Mouse (Mus musculus): ENCODE measurements at regions not wholly inside any gene's neighbourhood (a gene's known extent, or its start where the extent isn't known, plus 50 kb on each side); places are given as distances from the start of the nearest gene placed in this dataset.

DNA sequence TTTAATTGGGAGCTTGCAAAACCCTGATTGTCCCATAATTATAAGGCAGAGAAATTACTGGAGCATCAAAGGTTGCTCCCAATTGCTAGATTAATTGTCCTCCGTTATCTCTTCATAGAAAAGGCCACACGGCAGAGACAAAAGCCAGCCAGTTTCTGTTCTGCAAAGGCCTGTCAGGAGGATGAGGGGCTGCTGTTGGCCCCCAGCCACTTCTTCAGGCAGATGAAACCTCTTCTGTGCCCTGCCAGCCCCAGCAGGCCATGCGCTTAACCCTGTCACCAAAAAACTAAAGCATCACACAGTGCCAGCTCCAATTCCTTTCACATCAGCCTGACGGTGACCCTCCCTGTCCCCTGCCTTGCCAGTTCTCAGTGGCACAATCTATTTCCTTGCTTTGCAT is 192.1 kb upstream of the Zmiz1 start:
- H3K9me3 ChIP-seq (ENCODE audit: low read length) = no peaks in the 10 kb centered on the region
- no peak overlapping the region for H3K4me3 ChIP-seq (replicated peaks; ENCODE audit: low read length)
- H3K27me3 ChIP-seq (ENCODE audit: insufficient read depth, low read length) = peaks cover 41% of the 10 kb centered on the region
- H3K36me3 ChIP-seq (ENCODE audit: insufficient read depth, low read length) = no peaks in the 10 kb centered on the region
- no peak for TF ChIP-seq POU5F1 (IDR thresholded peaks at IDR 0.05; ENCODE audit: borderline replicate concordance, low read length)
- TF ChIP-seq NANOG (IDR thresholded peaks at IDR 0.05; ENCODE audit: borderline replicate concordance, low read length) = no peak
- no peak for TF ChIP-seq CTCF (conservative IDR thresholded peaks at IDR 0.05; ENCODE audit: low read length)
- 0 out of 2 replicates have a peak, but pooled peaks cover 3% of the 10 kb centered on the region for H3K4me1 ChIP-seq (replicated peaks; ENCODE audit: low read depth, low read length)

DNA sequence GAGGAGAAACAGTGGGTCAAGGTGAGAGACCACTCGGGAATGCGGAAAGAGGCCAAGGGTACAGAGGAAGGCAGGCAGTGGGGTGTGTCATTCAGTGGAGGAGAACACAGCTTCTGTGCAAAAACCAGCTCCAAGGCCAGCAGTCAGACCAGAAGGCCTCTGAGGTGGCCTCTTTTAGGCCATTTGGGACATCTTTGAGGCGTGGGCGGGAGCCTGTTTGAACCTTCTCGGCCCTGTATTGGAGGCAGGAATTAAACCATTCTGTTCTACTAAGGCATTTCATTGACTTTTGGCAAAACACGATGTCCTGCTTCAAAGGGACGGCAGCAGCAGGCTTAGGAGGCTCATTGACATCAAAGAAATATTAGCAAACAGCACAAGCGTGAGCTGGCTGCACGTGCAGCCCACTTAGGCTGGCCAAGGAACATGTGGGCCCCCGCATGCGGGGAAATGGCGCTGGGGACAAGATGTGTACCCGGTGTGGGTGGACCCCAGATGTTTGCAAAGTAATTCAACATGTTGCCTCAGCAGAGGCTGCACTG is 190.8 kb upstream of the Zmiz1 start:
- Histone ChIP-seq H3K4me3 (replicated peaks; ENCODE audit: low read length) (no peak overlapping the region), H3K9me3 (ENCODE audit: low read length) (no peaks in the 10 kb centered on the region), H3K36me3 (ENCODE audit: insufficient read depth, low read length) (no peaks in the 10 kb centered on the region), H3K27me3 (ENCODE audit: insufficient read depth, low read length) (peaks cover 48% of the 10 kb centered on the region), H3K4me1 (replicated peaks; ENCODE audit: low read depth, low read length) (0 out of 2 replicates have a peak, but pooled peaks cover 3% of the 10 kb centered on the region)
- TF ChIP-seq CTCF (conservative IDR thresholded peaks at IDR 0.05; ENCODE audit: low read length) = no peak
- TF ChIP-seq NANOG (IDR thresholded peaks at IDR 0.05; ENCODE audit: borderline replicate concordance, low read length) = no peak

- Histone ChIP-seq H3K9me3 (ENCODE audit: low read length) (no peaks in the 10 kb centered on the region), H3K36me3 (ENCODE audit: insufficient read depth, low read length) (no peaks in the 10 kb centered on the region), H3K4me1 (replicated peaks; ENCODE audit: low read depth, low read length) (0 out of 2 replicates have a peak, but pooled peaks cover 3% of the 10 kb centered on the region), H3K27me3 (ENCODE audit: insufficient read depth, low read length) (peaks cover 63% of the 10 kb centered on the region), H3K4me3 (replicated peaks; ENCODE audit: low read length) (no peak overlapping the region)
- no peak for TF ChIP-seq POU5F1 (IDR thresholded peaks at IDR 0.05; ENCODE audit: borderline replicate concordance, low read length)
- TF ChIP-seq CTCF (conservative IDR thresholded peaks at IDR 0.05; ENCODE audit: low read length) = no peak
- TF ChIP-seq NANOG (IDR thresholded peaks at IDR 0.05; ENCODE audit: borderline replicate concordance, low read length) = no peak
These were observed 188.6 kb upstream of the Zmiz1 start for GRCm38 (mm10) chr14:25270227-25270876.

GRCm38 (mm10) chr14:25272366-25273156 is 186.4 kb upstream of the Zmiz1 start:
- no peak for TF ChIP-seq NANOG (IDR thresholded peaks at IDR 0.05; ENCODE audit: borderline replicate concordance, low read length)
- TF ChIP-seq CTCF (conservative IDR thresholded peaks at IDR 0.05; ENCODE audit: low read length) = no peak
- no peak for TF ChIP-seq POU5F1 (IDR thresholded peaks at IDR 0.05; ENCODE audit: borderline replicate concordance, low read length)
- Histone ChIP-seq H3K4me3 (replicated peaks; ENCODE audit: low read length) (no peak overlapping the region), H3K4me1 (replicated peaks; ENCODE audit: low read depth, low read length) (0 out of 2 replicates have a peak, but pooled peaks cover 3% of the 10 kb centered on the region), H3K9me3 (ENCODE audit: low read length) (no peaks in the 10 kb centered on the region), H3K36me3 (ENCODE audit: insufficient read depth, low read length) (no peaks in the 10 kb centered on the region), H3K27me3 (ENCODE audit: insufficient read depth, low read length) (peaks cover 72% of the 10 kb centered on the region)

DNA sequence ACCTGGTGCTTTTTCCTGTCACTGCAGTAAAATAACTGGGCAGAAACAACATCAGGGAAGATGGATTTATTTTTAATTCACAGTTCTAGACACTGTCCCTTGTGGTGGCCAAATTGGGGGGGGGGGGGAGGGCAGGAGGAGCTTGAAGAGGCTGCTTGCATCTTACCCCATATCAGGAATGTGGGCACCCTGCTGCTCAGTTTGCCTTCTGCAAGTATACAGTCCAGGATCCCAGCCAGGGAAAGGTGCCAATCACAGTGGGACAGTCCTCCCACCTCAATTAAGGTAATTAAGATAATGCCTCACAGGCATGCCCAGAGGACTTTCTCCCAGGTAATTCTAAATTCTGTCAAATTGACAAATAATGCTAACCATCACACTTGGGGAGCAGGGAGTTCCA is 179.2 kb upstream of the Zmiz1 start:
- Histone ChIP-seq H3K4me3 (replicated peaks; ENCODE audit: low read length) (no peak overlapping the region), H3K36me3 (ENCODE audit: insufficient read depth, low read length) (no peaks in the 10 kb centered on the region), H3K9me3 (ENCODE audit: low read length) (no peaks in the 10 kb centered on the region), H3K27me3 (ENCODE audit: insufficient read depth, low read length) (peaks cover 48% of the 10 kb centered on the region), H3K4me1 (replicated peaks; ENCODE audit: low read depth, low read length) (no peaks in the 10 kb centered on the region)
- no peak for TF ChIP-seq CTCF (conservative IDR thresholded peaks at IDR 0.05; ENCODE audit: low read length)
- no peak for TF ChIP-seq POU5F1 (IDR thresholded peaks at IDR 0.05; ENCODE audit: borderline replicate concordance, low read length)
- no peak for TF ChIP-seq NANOG (IDR thresholded peaks at IDR 0.05; ENCODE audit: borderline replicate concordance, low read length)

DNA sequence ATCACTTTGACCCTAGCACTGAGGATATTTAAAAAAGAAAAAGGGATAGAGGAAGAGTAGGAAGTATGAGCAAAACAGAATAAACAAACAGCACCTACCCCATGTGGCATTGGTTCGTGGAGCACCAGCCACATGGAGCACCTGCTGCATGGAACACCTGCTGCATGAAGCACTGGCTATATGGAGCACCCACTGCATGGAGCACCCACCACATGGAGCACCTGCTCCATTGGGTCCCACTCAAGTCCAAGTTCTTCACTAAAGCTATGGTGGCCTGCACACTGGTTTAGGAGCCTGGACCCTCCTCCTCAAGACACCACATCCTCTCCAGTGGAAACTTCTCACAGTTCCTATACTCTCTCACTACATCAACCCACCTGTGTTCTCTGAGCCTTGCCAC is 166.4 kb upstream of the Zmiz1 start:
- Histone ChIP-seq H3K4me3 (replicated peaks; ENCODE audit: low read length) (no peak overlapping the region), H3K27me3 (ENCODE audit: insufficient read depth, low read length) (peaks cover 6% of the 10 kb centered on the region; the same call in 1 of the 2 replicates), H3K36me3 (ENCODE audit: insufficient read depth, low read length) (no peaks in the 10 kb centered on the region), H3K9me3 (ENCODE audit: low read length) (no peaks in the 10 kb centered on the region), H3K4me1 (replicated peaks; ENCODE audit: low read depth, low read length) (no peaks in the 10 kb centered on the region)
- TF ChIP-seq NANOG (IDR thresholded peaks at IDR 0.05; ENCODE audit: borderline replicate concordance, low read length) = no peak
- no peak for TF ChIP-seq CTCF (conservative IDR thresholded peaks at IDR 0.05; ENCODE audit: low read length)
- TF ChIP-seq POU5F1 (IDR thresholded peaks at IDR 0.05; ENCODE audit: borderline replicate concordance, low read length) = no peak

DNA sequence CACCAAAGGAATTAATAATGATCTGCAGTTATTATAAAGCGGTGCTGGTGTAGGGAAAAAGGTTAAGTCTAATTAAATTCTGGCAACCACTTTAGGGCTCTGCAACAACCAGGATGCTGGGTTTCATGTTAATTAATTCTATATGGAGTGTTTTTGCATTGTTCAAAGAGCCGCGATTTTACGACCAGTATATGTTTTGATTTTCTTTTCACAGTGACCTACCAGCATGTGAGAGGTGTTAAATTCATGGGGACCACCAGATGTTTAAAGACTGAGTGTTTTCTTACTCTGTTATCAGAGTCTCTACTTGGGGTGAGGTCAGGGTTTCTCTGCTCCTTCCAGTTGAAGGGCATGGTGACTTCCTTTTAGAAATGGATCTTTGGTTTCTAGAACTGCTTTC is 164.8 kb upstream of the Zmiz1 start:
- no peak for TF ChIP-seq POU5F1 (IDR thresholded peaks at IDR 0.05; ENCODE audit: borderline replicate concordance, low read length)
- Histone ChIP-seq H3K27me3 (ENCODE audit: insufficient read depth, low read length) (peaks cover 17% of the 10 kb centered on the region), H3K36me3 (ENCODE audit: insufficient read depth, low read length) (no peaks in the 10 kb centered on the region), H3K9me3 (ENCODE audit: low read length) (no peaks in the 10 kb centered on the region), H3K4me1 (replicated peaks; ENCODE audit: low read depth, low read length) (no peaks in the 10 kb centered on the region; the same call in 1 of the 2 replicates), H3K4me3 (replicated peaks; ENCODE audit: low read length) (no peak overlapping the region)

DNA sequence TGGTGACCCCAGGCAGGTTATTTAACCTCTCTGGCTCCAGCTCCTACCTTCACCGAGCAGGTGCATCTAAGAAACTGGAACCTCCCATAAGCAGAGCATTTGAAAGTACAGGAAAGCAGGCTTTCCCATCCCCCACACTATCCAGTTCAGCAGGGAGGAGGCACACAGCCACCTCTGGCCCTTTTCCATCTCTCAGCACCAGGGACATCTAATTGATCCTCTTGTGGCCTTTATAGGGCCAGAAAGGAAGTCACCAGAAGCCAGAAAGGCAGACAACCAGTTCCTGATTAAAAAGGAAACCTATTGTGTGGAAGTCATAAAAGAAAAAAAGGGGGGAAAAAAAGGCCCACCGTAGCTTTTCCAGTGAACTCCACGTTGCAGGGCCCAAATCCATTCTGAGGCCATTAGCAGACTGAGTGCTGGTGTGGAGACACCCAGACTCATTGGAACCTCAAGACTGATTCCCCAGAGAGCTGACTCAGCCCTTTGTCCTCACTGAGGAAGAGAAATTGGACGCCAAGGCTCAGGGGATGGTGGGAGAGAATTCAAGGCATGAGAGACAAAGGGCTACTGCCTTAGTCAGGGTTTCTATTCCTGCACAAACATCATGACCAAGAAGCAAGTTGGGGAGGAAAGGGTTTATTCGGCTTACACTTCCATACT is 163.2 kb upstream of the Zmiz1 start:
- Histone ChIP-seq H3K4me1 (replicated peaks; ENCODE audit: low read depth, low read length) (peaks cover 10% of the 10 kb centered on the region; the same call in 1 of the 2 replicates), H3K27me3 (ENCODE audit: insufficient read depth, low read length) (peaks cover 29% of the 10 kb centered on the region), H3K4me3 (replicated peaks; ENCODE audit: low read length) (no peak overlapping the region), H3K9me3 (ENCODE audit: low read length) (no peaks in the 10 kb centered on the region), H3K36me3 (ENCODE audit: insufficient read depth, low read length) (no peaks in the 10 kb centered on the region)
- TF ChIP-seq CTCF (conservative IDR thresholded peaks at IDR 0.05; ENCODE audit: low read length) (no peak), POU5F1 (IDR thresholded peaks at IDR 0.05; ENCODE audit: borderline replicate concordance, low read length) (no peak), NANOG (IDR thresholded peaks at IDR 0.05; ENCODE audit: borderline replicate concordance, low read length) (no peak)
